Mouse (Mus musculus) CH12.LX (cell line): ENCODE data around the gene Gm14391. TPM values are rescaled to one million over a fixed set of nuclear protein-coding genes. Genes with fewer than 3 reads are reported as not detected.
"Not testable (repeated sequence)": the region's sequence is repeated elsewhere in the genome, so short reads cannot be mapped to it uniquely, and the experiment has no call there.

Source experiments
- DNase-seq: peaks from one replicate; pipeline ENCODE4 v3.0.0-alpha.2; 2013; ENCODE audit errors: extremely low read depth
- H3K27ac ChIP-seq: 2 replicates; pipeline ENCODE4 v1.5.1; 2012; ENCODE audit warnings: low read depth, mild to moderate bottlenecking, control low read depth, moderate library complexity; ENCODE audit not compliant: insufficient read depth
- H3K27me3 ChIP-seq: replicated peaks from 2 replicates; pipeline ENCODE3; 2012; ENCODE audit warnings: inconsistent platforms
- H3K36me3 ChIP-seq, 2 experiments: replicated peaks in 1 of 2; 2 replicates each; pipeline versions ENCODE3 to v1.6.1; 2012; ENCODE audit warnings: inconsistent platforms in 1 of 2, low read length in 1 of 2, mild to moderate bottlenecking in 1 of 2, mixed read lengths in 1 of 2, moderate library complexity in 1 of 2; ENCODE audit not compliant: control insufficient read depth in 1 of 2, insufficient read depth in 1 of 2
- H3K4me1 ChIP-seq, 2 experiments: 2 replicates each; pipeline ENCODE4 v1.6.1; 2012; ENCODE audit warnings: inconsistent platforms in 1 of 2, moderate library complexity in 1 of 2; ENCODE audit not compliant: insufficient read depth in 2 of 2, control insufficient read depth in 1 of 2
- H3K4me2 ChIP-seq: 2 replicates; pipeline ENCODE4 v1.6.1; 2012; ENCODE audit warnings: low read depth, mild to moderate bottlenecking, control low read depth; ENCODE audit not compliant: poor library complexity, insufficient read depth, severe bottlenecking
- H3K4me3 ChIP-seq, 3 experiments: fragments of 150-350 bp in 1 of 3; sonication (generic) in 1 of 3; replicated peaks in 1 of 3; 2 replicates each; pipeline versions ENCODE3 to v1.5.1; 2011 to 2012; ENCODE audit warnings: low read depth in 2 of 3, low read length in 2 of 3, mild to moderate bottlenecking in 2 of 3, moderate library complexity in 2 of 3, control low read depth in 1 of 3, improper control_type of control experiment in 1 of 3, inconsistent platforms in 1 of 3, mixed read lengths in 1 of 3; ENCODE audit not compliant: poor library complexity in 1 of 3
- H3K79me2 ChIP-seq: replicated peaks from 2 replicates; pipeline ENCODE4 v1.6.1; 2012; ENCODE audit warnings: mild to moderate bottlenecking, moderate library complexity; ENCODE audit not compliant: control insufficient read depth, poor library complexity, insufficient read depth, severe bottlenecking; ENCODE audit errors: extremely low read depth
- H3K9ac ChIP-seq: 2 replicates; pipeline ENCODE4 v1.6.1; 2012; ENCODE audit warnings: low read depth, mild to moderate bottlenecking, control low read depth, moderate library complexity; ENCODE audit not compliant: insufficient read depth
- H3K9me3 ChIP-seq: replicated peaks from 2 replicates; pipeline ENCODE3; 2012; ENCODE audit warnings: low read length, inconsistent platforms, mixed read lengths
- JUND ChIP-seq: conservative IDR thresholded peaks from 2 replicates; pipeline ENCODE4 v1.6.1; 2011; ENCODE audit warnings: low read depth, low read length, improper control_type of control experiment
- KAT2A ChIP-seq: IDR thresholded peaks from 2 replicates; pipeline ENCODE4 v1.6.1; 2012; ENCODE audit warnings: low read length, improper control_type of control experiment, inconsistent platforms; ENCODE audit not compliant: insufficient replicate concordance
- MAX ChIP-seq: IDR thresholded peaks from 2 replicates; pipeline ENCODE4 v1.6.1; 2011; ENCODE audit warnings: low read length, improper control_type of control experiment
- POLR2A ChIP-seq: IDR thresholded peaks from 2 replicates; pipeline ENCODE4 v1.6.1; 2011; ENCODE audit warnings: low read depth, mild to moderate bottlenecking, improper control_type of control experiment, low read length
- RAD21 ChIP-seq: IDR thresholded peaks from 2 replicates; pipeline ENCODE4 v1.6.1; 2011; ENCODE audit warnings: low read depth, mild to moderate bottlenecking, low read length, improper control_type of control experiment, moderate library complexity
- ZMIZ1 ChIP-seq: IDR thresholded peaks from 2 replicates; pipeline ENCODE4 v1.6.1; 2012; ENCODE audit warnings: low read depth, mild to moderate bottlenecking, inconsistent platforms, low read length, improper control_type of control experiment
- dilution Hi-C: fragments of 300-500 bp; cut with MboI; formaldehyde crosslinking; loops from 2 replicates; pipeline ENCODE4 v1.14.3; 2020; ENCODE audit warnings: low sequenced_read_pairs; ENCODE audit not compliant: extremely low pct_unique_long_range_greater_than_20kb, extremely low pct_ligation_motif_present
- in situ Hi-C: fragments of 300-500 bp; cut with MboI; formaldehyde crosslinking; loops from 3 replicates; pipeline ENCODE4 v1.14.3; 2019; ENCODE audit warnings: low sequenced_read_pairs, low pct_ligation_motif_present, low pct_unique_long_range_greater_than_20kb, mixed read lengths
- polyA plus RNA-seq: library from polyadenylated mRNA; unstranded; fragments of >175 nt; gene quantifications from 2 replicates; pipeline ENCODE4 v1.2.1, GENCODE M21; 2012; ENCODE audit warnings: low read depth; ENCODE audit not compliant: insufficient read length
- total RNA-seq, 2 experiments: library from RNA; depleted of rRNA; stranded (reverse); fragments of 300-350 nt in 1 of 2; fragments of >200 nt in 1 of 2; gene quantifications; 2 replicates each; pipeline ENCODE4 v1.2.3; 2012 to 2014

Gm14391 gene
- total RNA-seq (2012; rRNA removed) (13.4 and 13.5 TPM in 2 replicates), total RNA-seq (2014; rRNA removed) (14.3 and 15.4 TPM in 2 replicates), polyA plus RNA-seq (11.3 and 15.2 TPM in 2 replicates)

DNA sequence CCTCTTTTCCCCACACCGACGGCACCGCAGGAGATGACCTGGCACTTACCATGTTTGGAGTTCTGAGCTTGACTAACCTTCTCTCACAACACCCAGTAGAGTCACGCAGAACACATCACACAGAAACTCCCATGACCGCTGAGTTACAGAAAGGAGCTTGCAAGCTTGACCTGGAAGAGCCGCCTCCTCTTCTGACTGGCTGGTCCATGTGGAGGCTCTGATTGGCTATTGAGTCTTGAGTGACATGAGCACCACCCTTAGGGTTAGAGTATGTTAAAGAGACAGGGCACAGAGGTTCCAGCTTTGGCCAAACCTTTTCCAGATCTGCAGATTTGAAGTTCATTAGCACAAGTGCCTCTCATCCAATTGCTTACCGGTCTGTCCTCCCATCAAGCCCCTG lies at the start of gene Gm14391:
Gene Gm14391 (minus strand): TSS at position 186 of the 400 bp plus-strand sequence.
- H3K27me3 ChIP-seq, dilution Hi-C loops, H3K9me3 ChIP-seq, DNase-seq, H3K79me2 ChIP-seq, H3K4me2 ChIP-seq, H3K9ac ChIP-seq, in situ Hi-C loops, H3K4me3 ChIP-seq, H3K4me1 ChIP-seq, H3K27ac ChIP-seq, H3K36me3 ChIP-seq: not testable (repeated sequence)

DNA sequence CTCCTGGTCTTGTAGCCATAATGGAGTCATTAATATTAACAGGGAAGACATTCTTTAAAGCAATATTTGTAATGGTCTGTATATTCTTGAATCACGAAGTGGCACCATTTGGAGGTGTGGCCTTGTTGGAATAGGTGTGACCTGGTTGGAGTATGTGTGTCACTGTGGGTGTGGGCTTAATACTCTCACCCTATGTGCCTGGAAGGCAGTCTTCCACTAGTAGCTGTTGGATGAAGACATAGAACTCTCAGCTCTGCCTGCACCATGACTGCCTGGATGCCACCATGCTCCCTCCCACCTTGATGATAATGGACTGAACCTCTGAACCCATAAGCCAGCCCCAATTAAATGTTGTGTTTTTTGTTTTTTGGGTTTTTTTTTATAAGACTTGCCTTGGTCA lies 27.7 kb downstream of the Gm14391 start:
- H3K36me3 ChIP-seq, H3K4me2 ChIP-seq, H3K27me3 ChIP-seq, H3K9me3 ChIP-seq, in situ Hi-C loops, H3K4me3 ChIP-seq, H3K9ac ChIP-seq, dilution Hi-C loops, H3K27ac ChIP-seq, DNase-seq, H3K79me2 ChIP-seq: not testable (repeated sequence)
- peaks cover 4 to 12% of the 10 kb centered on the region in 2 experiments; a peak in 3 of 4 replicates for H3K4me1 ChIP-seq

DNA sequence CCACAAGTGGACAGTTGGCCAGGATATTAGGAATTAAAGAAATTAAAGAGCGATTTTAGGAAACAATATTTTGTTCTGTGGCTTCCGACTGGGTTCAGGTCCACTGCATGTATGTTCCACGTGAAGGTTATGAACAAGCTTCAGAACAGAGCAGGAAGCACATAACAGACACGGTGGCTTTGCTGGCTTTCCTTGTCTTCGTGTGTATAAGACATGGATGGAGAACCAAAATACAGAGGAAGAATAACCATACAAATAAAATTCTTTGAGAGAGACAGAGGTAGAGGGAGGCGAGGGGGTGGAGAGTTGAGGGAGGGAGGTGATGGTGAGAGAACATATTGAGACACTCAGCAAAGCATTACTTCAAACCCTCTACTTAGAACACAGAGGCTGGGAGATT lies 30.4 kb downstream of the Gm14391 start:
- no peak overlapping the region for H3K27ac ChIP-seq
- dilution Hi-C loops (no loop called here), in situ Hi-C loops (no loop called here)
- H3K9ac ChIP-seq: peak overlapping the region; percentile 47
- H3K4me1 ChIP-seq: peaks cover 5 to 14% of the 10 kb centered on the region in 2 experiments; a peak in 3 of 4 replicates
- no peak for DNase-seq
- TF ChIP-seq ZMIZ1 (no peak), POLR2A (no peak), RAD21 (no peak), JUND (no peak), KAT2A (no peak), MAX (no peak)
- H3K79me2 ChIP-seq: peaks cover 15% of the 10 kb centered on the region
- peak overlapping the region; percentile 90 for H3K4me2 ChIP-seq
- no peaks in the 10 kb centered on the region for H3K9me3 ChIP-seq
- H3K4me3 ChIP-seq: peak overlapping the region; percentile 36 to 84 (median 37)
- H3K27me3 ChIP-seq: no peaks in the 10 kb centered on the region
- peaks cover 3 to 4% of the 10 kb centered on the region in 2 experiments for H3K36me3 ChIP-seq
